Mouse (Mus musculus): ENCODE data around the gene Tent2.
"Not testable (repeated sequence)": the region's sequence is repeated elsewhere in the genome, so short reads cannot be mapped to it uniquely, and the experiment has no call there.

Tent2 gene

GRCm38 (mm10) chr13:93191831-93192645, at the start of gene Tent2:
Gene Tent2 (minus strand): TSS chr13:93192385.
- peak; percentile 99 for ATAC-seq (ENCODE audit: low TSS enrichment)

GRCm38 (mm10) chr13:93241180-93241579, 49.0 kb upstream of the Tent2 start:
- ATAC-seq (ENCODE audit: low TSS enrichment): peak; percentile 80

- ATAC-seq (ENCODE audit: low TSS enrichment): no peak
Observed at GRCm38 (mm10) chr13:93239561-93239960, 47.4 kb upstream of the Tent2 start.

DNA sequence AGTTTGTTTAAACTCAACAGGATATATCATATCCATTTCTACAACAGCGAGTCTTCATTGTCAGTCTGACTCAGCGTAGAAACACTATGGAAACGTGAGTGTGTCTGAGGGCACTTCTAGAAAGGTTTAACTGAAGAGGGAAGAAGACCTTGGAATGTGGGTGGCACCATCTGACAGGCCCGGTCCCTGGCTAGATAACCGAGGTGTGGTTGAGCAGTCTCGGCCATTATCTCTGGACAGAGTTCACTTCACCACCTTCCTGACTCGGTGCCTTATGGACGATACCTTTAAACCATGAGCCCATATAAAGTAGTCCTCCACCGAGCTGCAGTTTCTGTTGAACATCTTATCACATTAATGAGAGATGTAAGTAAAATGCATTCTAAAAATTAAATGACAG, 46.9 kb upstream of the Tent2 start:
- ATAC-seq (ENCODE audit: low TSS enrichment): no peak

DNA sequence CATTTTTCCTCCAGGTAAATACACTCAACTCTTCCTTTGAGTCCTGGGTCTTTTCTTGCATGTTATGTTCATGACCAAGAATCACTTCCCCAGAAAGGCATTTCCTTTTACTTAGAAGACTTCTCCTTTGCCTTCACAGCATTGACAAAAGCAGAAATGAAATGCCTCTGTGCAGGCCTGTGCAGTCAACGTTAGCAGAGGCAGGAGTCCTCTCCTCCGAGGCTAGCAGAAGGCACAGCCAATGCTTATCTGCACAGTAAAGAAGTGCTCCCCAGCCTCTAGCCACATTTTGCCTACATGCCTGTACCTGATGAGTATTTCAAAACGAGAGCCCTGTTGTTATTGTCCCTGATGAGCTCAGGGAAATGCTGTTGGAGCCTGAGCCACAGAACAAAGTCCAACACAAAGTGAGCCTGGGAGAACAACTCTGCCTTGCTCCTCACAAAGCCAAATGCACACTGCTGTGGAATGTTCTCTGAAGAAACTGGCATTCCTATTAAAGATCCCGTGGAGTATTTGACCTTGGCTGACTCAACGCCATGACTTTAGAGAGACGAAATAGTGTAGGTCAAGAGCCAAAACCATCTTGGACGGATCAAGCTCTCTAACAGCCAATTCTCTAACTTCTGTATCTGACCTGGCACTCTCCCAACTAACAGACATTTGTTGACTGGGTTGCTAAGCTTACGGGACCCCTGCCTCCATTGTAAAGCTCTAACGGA, 45.7 kb upstream of the Tent2 start:
- no peak for ATAC-seq (ENCODE audit: low TSS enrichment)

DNA sequence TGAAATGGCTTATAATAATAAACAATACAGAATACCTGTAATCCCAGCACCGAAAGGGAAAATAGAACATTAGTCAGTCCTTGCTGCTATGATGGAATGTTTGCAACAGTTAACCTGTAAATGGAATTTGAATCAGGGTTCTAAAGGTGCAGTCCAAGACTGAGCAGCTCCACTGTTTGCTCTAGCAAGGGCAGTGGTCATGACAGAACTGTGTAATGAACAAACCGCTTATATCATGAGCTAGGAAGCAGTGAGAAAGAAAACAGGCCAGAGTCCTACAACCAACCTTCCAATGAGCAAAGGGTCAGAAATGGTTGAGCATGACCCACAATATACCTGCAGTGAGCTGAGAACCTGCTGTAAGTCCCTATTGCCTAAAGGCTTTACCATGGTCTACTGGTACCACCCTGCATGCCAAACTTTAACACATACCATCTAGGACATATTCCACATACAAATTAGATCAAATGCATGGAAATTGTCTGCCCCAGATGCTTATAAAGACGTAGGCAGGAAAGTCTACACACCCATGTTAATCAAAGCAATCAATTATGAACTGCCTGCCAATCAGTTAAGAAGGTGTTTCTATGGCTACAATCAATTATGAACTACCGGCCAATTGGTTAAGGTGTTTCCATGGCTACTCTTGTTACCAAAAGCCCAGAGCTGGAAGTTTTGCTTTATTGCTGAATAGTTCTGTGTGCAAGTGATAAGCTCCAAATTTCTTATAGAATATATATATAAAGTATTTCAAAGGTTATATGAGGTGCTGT, 42.3 kb upstream of the Tent2 start:
- ATAC-seq (ENCODE audit: low TSS enrichment): no peak

- ATAC-seq (ENCODE audit: low TSS enrichment): no peak
Observed at GRCm38 (mm10) chr13:93232335-93232734, 40.1 kb upstream of the Tent2 start.

- no peak for ATAC-seq (ENCODE audit: low TSS enrichment)
Observed at GRCm38 (mm10) chr13:93231016-93231415, 38.8 kb upstream of the Tent2 start.

DNA sequence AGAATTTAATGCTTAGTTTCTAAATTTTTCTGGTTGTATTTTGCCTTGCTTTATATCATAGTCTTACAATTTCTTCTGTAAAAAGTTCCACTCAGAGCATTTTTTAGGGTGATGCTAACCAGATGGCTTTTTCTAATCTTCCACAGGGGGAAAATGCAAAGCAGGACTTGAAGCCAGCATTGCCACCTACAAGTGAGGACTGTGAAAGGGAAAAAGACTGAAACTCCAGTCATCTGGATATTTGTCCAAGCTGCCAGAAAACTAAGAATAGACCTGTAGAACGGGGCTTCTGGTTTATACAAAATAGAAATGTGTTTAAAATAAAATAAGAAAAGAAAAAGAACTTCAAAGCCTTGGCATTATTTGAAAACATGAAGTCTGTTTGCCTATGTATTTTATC, 19.6 kb upstream of the Tent2 start:
- ATAC-seq (ENCODE audit: low TSS enrichment): peak; percentile 99

GRCm38 (mm10) chr13:93192646-93193026, 451 bp upstream of the Tent2 start:
- no peak for ATAC-seq (ENCODE audit: low TSS enrichment)

DNA sequence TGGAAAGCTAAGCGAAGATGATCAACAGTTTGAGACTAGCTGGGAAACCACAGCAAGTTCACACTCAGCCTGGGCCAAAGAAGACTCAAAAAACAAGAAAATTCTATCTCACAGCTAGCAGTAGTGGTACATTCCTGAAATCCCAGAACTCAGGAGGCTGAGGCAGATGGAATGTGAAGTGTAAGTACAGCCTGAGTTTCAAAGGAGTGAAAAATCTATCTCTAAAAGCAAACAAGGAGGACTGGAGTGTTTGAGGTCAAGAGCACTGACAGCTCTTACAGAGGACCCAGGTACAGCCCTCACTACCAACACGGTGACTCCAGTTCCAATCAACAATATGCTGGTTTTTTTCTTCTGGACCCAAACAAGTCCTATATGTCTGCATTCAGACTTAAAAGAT, 2.8 kb downstream of the Tent2 start:
- ATAC-seq (ENCODE audit: low TSS enrichment): no peak

- no peak for ATAC-seq (ENCODE audit: low TSS enrichment)
Observed at GRCm38 (mm10) chr13:93188738-93189137, 3.4 kb downstream of the Tent2 start.

DNA sequence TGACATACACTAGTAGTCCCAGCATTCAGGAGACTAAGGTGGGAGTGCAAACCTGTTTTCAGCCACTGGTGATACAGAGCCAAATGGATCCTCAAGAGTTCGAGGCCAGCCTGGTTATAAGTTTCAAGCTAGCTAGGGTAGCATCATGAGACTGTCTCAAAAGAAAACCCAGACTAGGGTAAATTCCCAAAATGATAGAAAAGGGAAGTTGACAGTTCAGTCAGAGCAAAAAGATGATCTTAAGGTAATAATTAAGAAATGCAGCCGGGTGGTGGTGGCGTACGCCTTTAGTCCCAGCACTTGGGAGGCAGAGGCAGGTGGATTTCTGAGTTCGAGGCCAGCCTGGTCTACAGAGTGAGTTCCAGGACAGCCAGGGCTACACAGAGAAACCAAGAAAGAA, 4.4 kb downstream of the Tent2 start:
- not testable (repeated sequence) for ATAC-seq (ENCODE audit: low TSS enrichment)

GRCm38 (mm10) chr13:93180351-93180750, 11.8 kb downstream of the Tent2 start:
- no peak for ATAC-seq (ENCODE audit: low TSS enrichment)

GRCm38 (mm10) chr13:93179522-93179921, 12.7 kb downstream of the Tent2 start:
- ATAC-seq (ENCODE audit: low TSS enrichment): no peak

DNA sequence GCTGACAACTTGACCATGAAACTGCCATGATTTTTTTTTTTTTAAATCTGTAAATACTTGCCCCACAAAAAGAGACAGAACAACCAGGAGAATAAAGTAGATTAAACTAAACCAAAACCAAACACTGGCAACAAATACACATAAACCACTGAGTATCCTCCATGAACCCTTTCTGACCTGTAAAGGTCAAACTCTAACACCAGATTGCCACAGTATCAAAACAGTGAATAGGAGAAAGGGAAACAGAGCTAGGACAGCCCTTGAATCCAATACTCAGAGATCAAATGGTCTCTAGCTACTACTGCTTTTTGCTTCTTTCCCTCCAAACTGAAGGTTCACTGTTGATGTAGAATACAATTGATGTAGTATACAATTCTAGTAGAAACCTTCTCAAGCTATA, 14.6 kb downstream of the Tent2 start:
- ATAC-seq (ENCODE audit: low TSS enrichment): no peak

- no peak for ATAC-seq (ENCODE audit: low TSS enrichment)
Observed at GRCm38 (mm10) chr13:93163303-93163702, 28.9 kb downstream of the Tent2 start.

DNA sequence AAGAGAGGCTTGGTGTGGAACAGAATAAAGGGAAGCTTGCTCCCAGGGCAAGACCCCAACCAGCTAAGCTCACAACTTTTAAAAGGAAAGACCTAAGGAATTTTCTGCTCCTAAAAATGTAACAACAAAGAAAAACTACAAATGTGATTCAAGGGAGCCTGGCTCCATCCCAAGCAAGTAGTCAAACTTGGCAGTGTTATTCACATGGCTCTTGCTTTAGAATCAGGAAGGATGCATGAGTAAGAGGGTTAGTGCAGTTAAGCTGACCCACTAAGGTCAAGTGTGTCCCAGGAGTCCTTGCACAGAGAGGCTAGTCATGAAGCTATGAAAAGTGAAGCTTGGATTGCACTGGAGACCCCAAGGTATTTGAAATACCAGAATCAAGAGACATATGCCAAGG, 29.7 kb downstream of the Tent2 start:
- no peak for ATAC-seq (ENCODE audit: low TSS enrichment)

DNA sequence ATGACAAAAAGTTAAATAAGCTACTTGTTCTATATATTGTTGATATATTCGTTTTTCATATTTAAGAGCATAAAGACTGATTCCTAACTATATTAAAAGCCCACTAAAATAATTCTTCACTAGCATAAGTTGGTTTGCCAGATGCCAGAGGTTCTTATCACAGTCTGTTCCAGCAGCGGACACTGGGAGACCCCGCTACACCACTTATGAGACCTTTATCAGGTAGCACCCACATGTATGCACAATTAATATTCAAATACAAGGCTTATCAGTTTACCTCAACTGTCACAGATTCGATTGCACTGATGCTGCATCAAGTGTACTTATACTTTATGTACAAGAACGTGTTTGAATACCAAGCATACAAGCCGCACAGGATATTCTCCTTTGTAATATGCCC, 33.9 kb downstream of the Tent2 start:
- ATAC-seq (ENCODE audit: low TSS enrichment): no peak

- ATAC-seq (ENCODE audit: low TSS enrichment): no peak
Observed at GRCm38 (mm10) chr13:93153280-93153679, 38.9 kb downstream of the Tent2 start.

DNA sequence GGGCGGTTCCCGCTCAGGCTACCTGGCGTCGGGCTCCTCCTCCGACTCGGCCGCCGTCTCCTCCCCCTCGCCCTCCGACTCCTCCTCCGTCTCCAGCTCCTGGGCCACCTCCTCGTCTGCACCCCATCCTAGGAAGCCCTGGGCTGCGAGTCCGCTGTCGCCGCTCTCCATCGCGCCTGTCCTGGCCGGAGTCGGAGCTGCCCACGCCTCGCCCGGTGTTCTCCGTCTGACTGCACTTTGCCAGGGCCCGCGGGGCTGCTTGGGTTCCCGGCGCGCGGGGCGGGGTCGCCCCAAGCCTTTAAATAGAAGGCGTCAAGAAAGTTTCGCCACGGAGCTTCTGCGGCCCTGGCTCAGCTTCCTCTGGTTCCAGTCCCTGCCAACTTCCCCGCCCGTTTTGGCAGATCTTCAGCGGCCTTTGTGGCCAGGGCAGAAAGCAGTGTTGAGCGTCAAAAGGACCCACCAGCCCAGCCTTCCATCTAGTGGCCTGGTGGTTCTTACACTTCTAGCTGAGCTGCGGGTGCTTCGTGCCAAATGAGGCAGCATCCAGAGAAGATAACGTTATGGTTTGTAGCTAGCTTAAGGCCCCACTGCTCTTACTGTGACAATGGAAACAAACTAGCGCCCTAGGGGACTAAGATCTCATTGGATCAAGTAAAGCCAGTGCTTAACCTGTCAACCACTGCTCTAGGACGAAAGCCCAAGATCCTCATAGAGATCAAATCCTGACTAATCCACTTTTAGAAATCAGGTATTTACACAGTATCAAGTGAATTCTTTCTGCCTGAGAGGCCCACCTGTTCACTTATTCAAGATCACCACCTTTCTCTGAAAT, 47.6 kb downstream of the Tent2 start, which contains the start of gene Cmya5:
Gene Cmya5 (minus strand): TSS at position 389 of the 832 bp plus-strand sequence.
- peak; percentile 56 for ATAC-seq (ENCODE audit: low TSS enrichment)
